Mouse (Mus musculus) thymus, adult 18-20 months (tissue): ENCODE results near the gene Elf4.

Experiments
- DNase-seq, 2 experiments: peaks; one replicate each; pipeline ENCODE4 v3.0.0; 2022; ENCODE audit warnings: mixed read lengths in 2 of 2

Gene Elf4

GRCm38 (mm10) chrX:48365836-48366577, 96.9 kb downstream of the Elf4 start:
- DNase-seq: no peak
